Mouse (Mus musculus) left cerebral cortex, adult 18-20 months (tissue): Measurements from ENCODE around the gene Scd1. TPM values are rescaled to one million over a fixed set of nuclear protein-coding genes. Genes with fewer than 3 reads are reported as not detected.
"Not testable (repeated sequence)": the region's sequence is repeated elsewhere in the genome, so short reads cannot be mapped to it uniquely, and the experiment has no call there.

ENCODE experiments used
- DNase-seq, 2 experiments: peaks; one replicate each; pipeline ENCODE4 v3.0.0; 2021 to 2022; ENCODE audit warnings: low spot score in 2 of 2, mixed read lengths in 1 of 2
- total RNA-seq, 2 experiments: library from RNA; stranded (reverse); gene quantifications; 2 replicates each; pipeline ENCODE4 v1.2.3; 2021

Scd1 gene
- total RNA-seq, 2 experiments from 2014 or later = 126 to 146 TPM

- DNase-seq = no peak
Observed at GRCm38 (mm10) chr19:44369371-44369770, 38.3 kb downstream of the Scd1 start.

- DNase-seq = not testable (repeated sequence)
Observed at GRCm38 (mm10) chr19:44367076-44367475, 40.6 kb downstream of the Scd1 start.

- no peak for DNase-seq
Observed at GRCm38 (mm10) chr19:44365733-44366132, 41.9 kb downstream of the Scd1 start.

GRCm38 (mm10) chr19:44364029-44364428, 43.6 kb downstream of the Scd1 start:
- no peak for DNase-seq

- peak; percentile 63 to 74 for DNase-seq
Observed at GRCm38 (mm10) chr19:44363529-44363928, 44.1 kb downstream of the Scd1 start.

- no peak for DNase-seq
Observed at GRCm38 (mm10) chr19:44358700-44359099, 49.0 kb downstream of the Scd1 start.

GRCm38 (mm10) chr19:44351756-44352155, 55.9 kb downstream of the Scd1 start:
- no peak for DNase-seq

GRCm38 (mm10) chr19:44349689-44350088, 58.0 kb downstream of the Scd1 start:
- no peak for DNase-seq

Other genes starting within 250 kb of the Scd1 start
- gene Pkd2l1, start 215.4 kb downstream of the Scd1 start, total RNA-seq = under 1 TPM; 0.16 to 0.23 TPM
- gene Scd3, start 204.6 kb downstream of the Scd1 start, total RNA-seq = 1 to 10 TPM; 1.9 to 3.0 TPM
- gene Scd2, start 114.2 kb downstream of the Scd1 start, total RNA-seq = 100 to 1,000 TPM; 581 to 588 TPM
- 1 to 10 TPM; 2.2 to 2.7 TPM for gene Scd4, start 74.8 kb downstream of the Scd1 start, total RNA-seq
- under 1 TPM in 1 of 2 experiments, not detected in 1; 0.16 TPM for gene Wnt8b, start 85.6 kb upstream of the Scd1 start, total RNA-seq
- under 1 TPM; 0.19 to 0.56 TPM for gene Sec31b, start 138.0 kb upstream of the Scd1 start, total RNA-seq
- gene Gm20538, start 145.0 kb upstream of the Scd1 start, total RNA-seq = not detected
- gene Ndufb8, start 147.6 kb upstream of the Scd1 start, total RNA-seq = 100 to 1,000 TPM; 368 to 386 TPM
- 10 to 100 TPM; 33.5 to 34.2 TPM for gene Hif1an, start 155.0 kb upstream of the Scd1 start, total RNA-seq